Comparison of ENCODE assay signal across 25 mouse cellular contexts in genomic region chr19:16331047-16331446, GRCm38 (mm10).
DNase-seq lines count a peak whose midpoint lies in the region; ATAC-seq and TF ChIP-seq lines count a peak whose summit lies in the region.
"Had no signal": no experiment of that assay in that cellular context is flagged by ENCODE, and none has a peak within 500 bp of the region (broad histone marks: within the 10 kb centered on the region; RNA-seq: fewer than 3 reads in every experiment).

No protein-coding gene starts in this region.

- DNase-seq in heart, adult 2 months: no peak
- DNase-seq in heart, postnatal 25 days (ENCODE audit: low spot score): no peak
- DNase-seq in left cerebral cortex, adult 2 months (ENCODE audit: extremely low spot score in 1 of 2, low spot score in 2 of 2): no peak
- DNase-seq in left cerebral cortex, postnatal 10 days (ENCODE audit: extremely low spot score in 1 of 2, low spot score in 2 of 2): no peak
- DNase-seq in MEL (ENCODE audit: low read depth, low spot score): no peak
- DNase-seq in hindbrain, postnatal 0 days (ENCODE audit: low spot score): no peak
- DNase-seq: adrenal gland, adult 8-10 months; cerebellum, adult 18-20 months; cerebellum, postnatal 14 days; gastrocnemius, postnatal 25 days; heart, adult 18-20 months; heart, postnatal 4 days; lung, postnatal 4 days; thymus, adult 2 months had no signal

- H3K36me3 ChIP-seq in heart, adult 2 months (ENCODE audit: control insufficient read depth, insufficient read depth, low read length): peaks cover 11% of the 10 kb centered on the region
- H3K36me3 ChIP-seq in MEL (ENCODE audit: control insufficient read depth in 1 of 2, insufficient read depth in 2 of 2, low read length in 2 of 2): no peaks in the 10 kb centered on the region
- peaks cover 11% of the 10 kb centered on the region for H3K36me3 ChIP-seq in small intestine, adult 2 months (ENCODE audit: control insufficient read depth, insufficient read depth, low read length)
- H3K36me3 ChIP-seq in hindbrain, postnatal 0 days (ENCODE audit: insufficient read depth, low read length): peaks cover 22% of the 10 kb centered on the region

- no peak overlapping the region for H3K4me2 ChIP-seq in hindbrain, postnatal 0 days (ENCODE audit: low read depth, low read length)
- H3K4me2 ChIP-seq: embryonic facial prominence, embryonic 12.5 days; forebrain, embryonic 12.5 days; hindbrain, embryonic 14.5 days; kidney, embryonic 15.5 days; liver, embryonic 11.5 days; lung, embryonic 15.5 days; neural tube, embryonic 15.5 days had no signal

- no peaks in the 10 kb centered on the region for H3K9me3 ChIP-seq in MEL (replicated peaks; ENCODE audit: insufficient read depth, low read length)
- no peaks in the 10 kb centered on the region for H3K9me3 ChIP-seq in hindbrain, postnatal 0 days (ENCODE audit: low read length)
- H3K9me3 ChIP-seq: embryonic facial prominence, embryonic 12.5 days; forebrain, embryonic 12.5 days; heart, embryonic 13.5 days; kidney, embryonic 15.5 days; lung, embryonic 15.5 days; neural tube, embryonic 15.5 days had no signal

- no peak overlapping the region for H3K4me3 ChIP-seq in heart, adult 2 months
- H3K4me3 ChIP-seq in left cerebral cortex, adult 2 months: no peak overlapping the region
- no peak overlapping the region for H3K4me3 ChIP-seq in MEL (ENCODE audit: control insufficient read depth in 1 of 2, insufficient read depth in 1 of 2, low read depth in 2 of 2, low read length in 2 of 2)
- H3K4me3 ChIP-seq in small intestine, adult 2 months (ENCODE audit: low read depth, low read length): no peak overlapping the region
- H3K4me3 ChIP-seq in hindbrain, postnatal 0 days (ENCODE audit: low read length): no peak overlapping the region
- H3K4me3 ChIP-seq: embryonic facial prominence, embryonic 12.5 days; erythroblast, embryonic 14.5 days; forebrain, embryonic 12.5 days; heart, embryonic 13.5 days; kidney, embryonic 15.5 days; lung, embryonic 15.5 days; neural tube, embryonic 15.5 days had no signal

- peaks cover 5% of the 10 kb centered on the region for H3K4me1 ChIP-seq in heart, adult 2 months (ENCODE audit: control insufficient read depth, insufficient read depth, low read length)
- H3K4me1 ChIP-seq in MEL (ENCODE audit: control insufficient read depth in 1 of 2, insufficient read depth in 2 of 2, low read length in 2 of 2): peaks cover 0 to 2% of the 10 kb centered on the region in 2 experiments; a peak in 1 of 4 replicates
- H3K4me1 ChIP-seq in small intestine, adult 2 months (ENCODE audit: control insufficient read depth, insufficient read depth, insufficient read length, low read length): peaks cover 12% of the 10 kb centered on the region
- H3K4me1 ChIP-seq in hindbrain, postnatal 0 days (ENCODE audit: insufficient read depth, low read length): peaks cover 16% of the 10 kb centered on the region

- WGBS in heart, adult 2 months: 93% methylated on average over 6 of the region's 6 CpGs
- 85% methylated on average over 6 of the region's 6 CpGs for WGBS in small intestine, adult 2 months
- WGBS in hindbrain, postnatal 0 days: 93% methylated on average over 6 of the region's 6 CpGs

- no peak for ATAC-seq in hindbrain, postnatal 0 days
- ATAC-seq: midbrain, embryonic 16.5 days had no signal

- no peak overlapping the region for H3K27ac ChIP-seq in heart, adult 2 months
- H3K27ac ChIP-seq in left cerebral cortex, adult 2 months: no peak overlapping the region
- H3K27ac ChIP-seq in MEL (ENCODE audit: control insufficient read depth, low read depth, low read length): no peak overlapping the region
- peak overlapping the region; percentile 67 for H3K27ac ChIP-seq in small intestine, adult 2 months (ENCODE audit: insufficient read depth, low read depth, low read length)
- no peak overlapping the region for H3K27ac ChIP-seq in hindbrain, postnatal 0 days
- H3K27ac ChIP-seq: embryonic facial prominence, embryonic 12.5 days; forebrain, embryonic 12.5 days; hindbrain, embryonic 14.5 days; kidney, embryonic 15.5 days; lung, embryonic 15.5 days; neural tube, embryonic 15.5 days had no signal

- no peaks in the 10 kb centered on the region for H3K27me3 ChIP-seq in heart, adult 2 months (ENCODE audit: control insufficient read depth, insufficient read depth, low read length)
- no peaks in the 10 kb centered on the region; a peak in 3 of 4 replicates for H3K27me3 ChIP-seq in MEL (ENCODE audit: control insufficient read depth in 1 of 2, insufficient read depth in 2 of 2, low read length in 2 of 2)
- no peaks in the 10 kb centered on the region for H3K27me3 ChIP-seq in small intestine, adult 2 months (ENCODE audit: control insufficient read depth, insufficient read depth, low read length)
- no peaks in the 10 kb centered on the region for H3K27me3 ChIP-seq in hindbrain, postnatal 0 days (ENCODE audit: insufficient read depth, low read length)
- H3K27me3 ChIP-seq: embryonic facial prominence, embryonic 12.5 days; forebrain, embryonic 12.5 days; heart, embryonic 13.5 days; kidney, embryonic 15.5 days; lung, embryonic 15.5 days; neural tube, embryonic 15.5 days had no signal

- no peak for TF ChIP-seq RAD21 in MEL (IDR thresholded peaks at IDR 0.05; ENCODE audit: low read depth, low read length)

- no peak overlapping the region for H3K9ac ChIP-seq in heart, adult 2 months (ENCODE audit: low read depth, low read length)
- H3K9ac ChIP-seq in MEL (ENCODE audit: control insufficient read depth, low read depth, low read length, poor library complexity, severe bottlenecking): no peak overlapping the region
- no peak overlapping the region for H3K9ac ChIP-seq in hindbrain, postnatal 0 days (replicated peaks; ENCODE audit: low read length)
- H3K9ac ChIP-seq: embryonic facial prominence, embryonic 12.5 days; forebrain, embryonic 12.5 days; heart, embryonic 13.5 days; hindbrain, embryonic 14.5 days; kidney, embryonic 15.5 days; lung, embryonic 15.5 days; neural tube, embryonic 15.5 days had no signal

- TF ChIP-seq CTCF in heart, adult 2 months (IDR thresholded peaks at IDR 0.05): peak; percentile 56
- TF ChIP-seq CTCF in left cerebral cortex, adult 2 months (IDR thresholded peaks at IDR 0.05): peak; percentile 31
- TF ChIP-seq CTCF in MEL (IDR thresholded peaks at IDR 0.05 in 2 of 3, conservative IDR thresholded peaks at IDR 0.05 in 1 of 3; ENCODE audit: control insufficient read depth in 1 of 3, insufficient read depth in 1 of 3, low read depth in 2 of 3, low read length in 3 of 3, poor library complexity in 1 of 3, severe bottlenecking in 1 of 3): peak in 1 of 3 experiments; percentile 18; a peak in 1 of 6 replicates
- no peak for TF ChIP-seq CTCF in small intestine, adult 2 months (IDR thresholded peaks at IDR 0.05; ENCODE audit: extremely low read depth, insufficient read length, insufficient replicate concordance, low read depth, low read length)
- no peak for TF ChIP-seq CTCF in hindbrain, postnatal 0 days (IDR thresholded peaks at IDR 0.05; ENCODE audit: low read depth)

- TF ChIP-seq EP300 in heart, adult 2 months (IDR thresholded peaks at IDR 0.05; ENCODE audit: insufficient read depth, low read depth, low read length): no peak
- no peak for TF ChIP-seq EP300 in MEL (IDR thresholded peaks at IDR 0.05; ENCODE audit: low read depth in 1 of 2, low read length in 2 of 2)

- H3K79me2 ChIP-seq in heart, adult 2 months (replicated peaks; ENCODE audit: control insufficient read depth, insufficient read depth, low read length): no peaks in the 10 kb centered on the region; the same call in 1 of the 2 replicates
- no peaks in the 10 kb centered on the region for H3K79me2 ChIP-seq in MEL (ENCODE audit: control insufficient read depth, insufficient read depth, low read length, poor library complexity)

- no peak for TF ChIP-seq POLR2A in heart, adult 2 months (IDR thresholded peaks at IDR 0.05; ENCODE audit: insufficient read depth, low read depth, low read length)
- TF ChIP-seq POLR2A in MEL (IDR thresholded peaks at IDR 0.05; ENCODE audit: control insufficient read depth in 1 of 2, insufficient read depth in 1 of 2, low read depth in 1 of 2, low read length in 2 of 2, poor library complexity in 1 of 2): no peak
- TF ChIP-seq POLR2A in small intestine, adult 2 months (IDR thresholded peaks at IDR 0.05; ENCODE audit: low read depth, low read length): no peak

- intact Hi-C loops in heart, adult 2 months (cut with DNase I): loop anchor here (5.0 kb wide), 1 partner anchor 269 kb away; no protein-coding TSS in a partner anchor
- intact Hi-C loops in heart, postnatal 25 days (cut with DNase I): no loop called here
- intact Hi-C loops in left cerebral cortex, adult 2 months (cut with DNase I): no loop called here
- intact Hi-C loops in left cerebral cortex, postnatal 10 days (cut with DNase I): loop anchor here (10.0 kb wide), 1 partner anchor 266 kb away; no protein-coding TSS in a partner anchor

TF ChIP-seq in MEL, 35 proteins besides CTCF, POLR2A, EP300 and RAD21:
- TF ChIP-seq POLR2AphosphoS2 (IDR thresholded peaks at IDR 0.05; ENCODE audit: low read length) (no peak), SMC3 (IDR thresholded peaks at IDR 0.05; ENCODE audit: low read depth, low read length) (peak; percentile 21)
TF ChIP-seq in MEL: peak in this region for 1.

Comparison
In these comparisons a context has a peak if more than half of its experiments do, and no peak if none do; other contexts are left out.
1. intact Hi-C loops: an anchor here in heart, adult 2 months (5.0 kb wide) and left cerebral cortex, postnatal 10 days (10.0 kb wide); none called in heart, postnatal 25 days and left cerebral cortex, adult 2 months.
2. CTCF ChIP-seq: peak in heart, adult 2 months (single experiment) and left cerebral cortex, adult 2 months (single experiment); none in small intestine, adult 2 months (single experiment) and hindbrain, postnatal 0 days (single experiment).